Mouse (Mus musculus): ENCODE data around the gene Eya2.

- TF ChIP-seq CTCF (IDR thresholded peaks at IDR 0.05 in 2 of 3, conservative IDR thresholded peaks at IDR 0.05 in 1 of 3; ENCODE audit: control insufficient read depth in 1 of 3, insufficient read depth in 1 of 3, low read depth in 2 of 3, low read length in 3 of 3, poor library complexity in 1 of 3, severe bottlenecking in 1 of 3): no peak
- no peak for TF ChIP-seq TAL1 (IDR thresholded peaks at IDR 0.05; ENCODE audit: low read length)
- no peak for TF ChIP-seq ZKSCAN1 (IDR thresholded peaks at IDR 0.05; ENCODE audit: low read depth, low read length)
- TF ChIP-seq RCOR1 (IDR thresholded peaks at IDR 0.05; ENCODE audit: low read depth, low read length): no peak
- no peak for TF ChIP-seq GATA1 (IDR thresholded peaks at IDR 0.05; ENCODE audit: low read depth, low read length)
- TF ChIP-seq NRF1 (IDR thresholded peaks at IDR 0.05; ENCODE audit: insufficient read depth, low read depth, low read length, poor library complexity, severe bottlenecking): no peak
- no peak for TF ChIP-seq POLR2A (IDR thresholded peaks at IDR 0.05; ENCODE audit: control insufficient read depth in 1 of 2, insufficient read depth in 1 of 2, low read depth in 1 of 2, low read length in 2 of 2, poor library complexity in 1 of 2)
- TF ChIP-seq SMC3 (IDR thresholded peaks at IDR 0.05; ENCODE audit: low read depth, low read length): no peak
- TF ChIP-seq ZMIZ1 (IDR thresholded peaks at IDR 0.05; ENCODE audit: low read depth, low read length): no peak
- no peak for TF ChIP-seq RAD21 (IDR thresholded peaks at IDR 0.05; ENCODE audit: low read depth, low read length)
- TF ChIP-seq MAFK (IDR thresholded peaks at IDR 0.05; ENCODE audit: borderline replicate concordance, low read depth, low read length): no peak
- no peak for TF ChIP-seq ZNF384 (IDR thresholded peaks at IDR 0.05; ENCODE audit: low read depth, low read length)
Measured at GRCm38 (mm10) chr2:165622596-165622995, 27.8 kb downstream of the Eya2 start.
